Mouse (Mus musculus): Measurements from ENCODE around the gene Itgb1.

- no peak for TF ChIP-seq CTCF (IDR thresholded peaks at IDR 0.05; ENCODE audit: low read depth, low read length)
- no peak for TF ChIP-seq EP300 (IDR thresholded peaks at IDR 0.05; ENCODE audit: insufficient read depth, low read depth, low read length)
- no peak for TF ChIP-seq POLR2A (IDR thresholded peaks at IDR 0.05; ENCODE audit: insufficient read depth, low read length)
Measured at GRCm38 (mm10) chr8:128732254-128732653, 46.8 kb downstream of the Itgb1 start.
